Mouse (Mus musculus) midbrain, embryonic 16.5 days (tissue): ENCODE measurements at regions not wholly inside any gene's neighbourhood (a gene's known extent, or its start where the extent isn't known, plus 50 kb on each side); places are given as distances from the start of the nearest gene placed in this dataset.
A peak's percentile ranks its signal among the peaks of the same experiment; 100 is the strongest.
"Not testable (repeated sequence)": the region's sequence is repeated elsewhere in the genome, so short reads cannot be mapped to it uniquely, and the experiment has no call there.

Experiments used
- ATAC-seq: fragments of 200-750 bp; cut with Nextera tagmentation; 2 replicates; pipeline ENCODE4 v1.8.0; 2017; ENCODE audit warnings: moderate TSS enrichment
- H3K27ac ChIP-seq: fragments of 300-500 bp; sonication (generic); 2 replicates; pipeline ENCODE4 v1.5.1; 2014; ENCODE audit warnings: mild to moderate bottlenecking, low read length, mixed read lengths
- H3K27me3 ChIP-seq: fragments of 300-500 bp; sonication (generic); 2 replicates; pipeline ENCODE4 v1.6.1; 2014; ENCODE audit warnings: low read depth, low read length, mixed read lengths; ENCODE audit not compliant: control insufficient read depth, insufficient read depth
- H3K36me3 ChIP-seq: fragments of 300-500 bp; sonication (generic); 2 replicates; pipeline ENCODE4 v1.6.1; 2014; ENCODE audit warnings: mild to moderate bottlenecking, low read length, moderate library complexity, mixed read lengths; ENCODE audit not compliant: control insufficient read depth, insufficient read depth
- H3K4me1 ChIP-seq: fragments of 300-500 bp; sonication (generic); 2 replicates; pipeline ENCODE4 v1.6.1; 2014; ENCODE audit warnings: mild to moderate bottlenecking, low read length, mixed read lengths; ENCODE audit not compliant: control insufficient read depth, insufficient read depth
- H3K4me2 ChIP-seq: fragments of 300-500 bp; sonication (generic); 2 replicates; pipeline ENCODE4 v1.6.1; 2014; ENCODE audit warnings: mild to moderate bottlenecking, low read length, mixed read lengths
- H3K4me3 ChIP-seq: fragments of 300-500 bp; sonication (generic); 2 replicates; pipeline ENCODE4 v1.5.1; 2014; ENCODE audit warnings: low read depth, mild to moderate bottlenecking, low read length, moderate library complexity, mixed read lengths
- H3K9ac ChIP-seq: fragments of 300-500 bp; sonication (generic); 2 replicates; pipeline ENCODE4 v1.6.1; 2014; ENCODE audit warnings: low read depth, low read length, mixed read lengths
- H3K9me3 ChIP-seq: fragments of 300-500 bp; sonication (generic); replicated peaks from 2 replicates; pipeline ENCODE4 v1.6.1; 2014; ENCODE audit warnings: mild to moderate bottlenecking, low read length, mixed read lengths; ENCODE audit not compliant: control insufficient read depth, poor library complexity, severe bottlenecking
- WGBS: fragments of 180-500 bp; shearing (Covaris S2); extraction: QIAGEN DNeasy Blood & Tissue Kit; methylation state at CpG from one replicate; pipeline ENCODE4 v1.1.7; 2014; 5-methylcytosine and 5-hydroxymethylcytosine counted together

- not testable (repeated sequence) for H3K9me3 ChIP-seq, ATAC-seq, H3K4me3 ChIP-seq, H3K36me3 ChIP-seq, H3K4me2 ChIP-seq, H3K9ac ChIP-seq, H3K27me3 ChIP-seq, H3K4me1 ChIP-seq, H3K27ac ChIP-seq
- 47% methylated on average over 2 of the region's 2 CpGs for WGBS
Measured at GRCm38 (mm10) chr12:23325756-23326155, 454.3 kb downstream of the Gm10330 start.

DNA sequence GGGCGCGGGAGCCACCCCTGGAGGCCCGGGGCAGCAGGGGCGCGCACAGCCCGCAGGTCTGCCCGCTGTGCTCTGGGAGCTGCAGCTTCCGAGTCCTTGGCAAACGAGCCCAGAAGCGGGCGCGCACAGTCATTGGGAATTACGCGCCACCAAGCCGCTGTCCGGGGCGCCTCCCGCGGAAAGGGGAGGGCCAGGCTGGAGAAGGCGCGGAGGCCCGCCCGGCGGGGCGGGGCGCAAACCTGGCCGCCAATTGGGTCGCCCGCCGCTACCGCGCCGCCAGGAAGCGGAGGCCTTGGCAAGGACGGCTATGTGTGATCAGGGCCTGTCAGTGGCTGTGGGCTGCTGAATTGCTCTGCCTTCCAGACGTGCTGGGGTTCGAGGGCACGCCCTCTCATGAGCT is 464.9 kb downstream of the Gm10330 start:
- H3K36me3 ChIP-seq, H3K27me3 ChIP-seq, H3K27ac ChIP-seq, H3K9me3 ChIP-seq, H3K4me1 ChIP-seq, H3K9ac ChIP-seq, ATAC-seq: not testable (repeated sequence)
- under 1% methylated on average over 21 of the region's 38 CpGs for WGBS
- Histone ChIP-seq H3K4me3 (peak overlapping the region; percentile 12), H3K4me2 (peak overlapping the region; percentile 23; the same call in 1 of the 2 replicates)
